Mouse (Mus musculus): ENCODE results near the gene Tmem208.

DNA sequence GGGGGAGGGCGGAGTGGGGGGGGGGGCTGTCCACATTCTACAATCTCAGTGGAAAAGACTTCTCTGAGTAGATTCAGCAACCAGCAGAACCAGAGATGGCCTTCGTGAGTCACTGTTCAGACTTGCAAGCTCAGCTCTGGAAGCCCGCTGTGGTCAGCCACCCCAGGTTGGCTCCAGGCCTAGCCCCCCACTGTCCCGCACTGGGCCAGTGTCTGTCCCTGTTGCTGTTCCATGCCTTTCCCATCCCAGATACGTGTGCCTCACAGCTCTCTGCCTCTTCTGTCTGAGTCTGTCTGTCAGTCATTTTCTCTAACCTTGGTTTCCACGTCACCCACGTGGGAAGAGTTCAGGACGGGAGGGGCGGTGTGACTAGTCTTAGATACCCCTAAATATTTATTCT is 46.3 kb downstream of the Tmem208 start:
- no peak for TF ChIP-seq CHD1 (IDR thresholded peaks at IDR 0.05; ENCODE audit: low read depth, low read length)
- TF ChIP-seq E2F4 (IDR thresholded peaks at IDR 0.05; ENCODE audit: borderline replicate concordance, low read depth, low read length) = no peak
- no peak for TF ChIP-seq ZMIZ1 (IDR thresholded peaks at IDR 0.05; ENCODE audit: low read depth, low read length)
- no peak for TF ChIP-seq MAX (IDR thresholded peaks at IDR 0.05; ENCODE audit: low read length)
- no peak for TF ChIP-seq CTCF (IDR thresholded peaks at IDR 0.05 in 2 of 3, conservative IDR thresholded peaks at IDR 0.05 in 1 of 3; ENCODE audit: control insufficient read depth in 1 of 3, insufficient read depth in 1 of 3, low read depth in 2 of 3, low read length in 3 of 3, poor library complexity in 1 of 3, severe bottlenecking in 1 of 3)
- TF ChIP-seq ELF1 (IDR thresholded peaks at IDR 0.05; ENCODE audit: low read depth, low read length) = no peak
